Mouse (Mus musculus) ES-Bruce4 (cell line): ENCODE results near the gene Irf8.

Experiments
- CTCF ChIP-seq: IDR thresholded peaks from one replicate; pipeline ENCODE4 v1.8.1; 2011; ENCODE audit warnings: low read depth, low read length
- EP300 ChIP-seq: IDR thresholded peaks from 2 replicates; pipeline ENCODE4 v1.6.1; 2011; ENCODE audit warnings: low read depth, low read length; ENCODE audit not compliant: insufficient read depth

GRCm38 (mm10) chr8:120768454-120769218, 32.5 kb downstream of the Irf8 start:
- no peak for TF ChIP-seq EP300
- no peak for TF ChIP-seq CTCF
